Mouse (Mus musculus) spleen, adult 2 months (tissue): ENCODE data around the gene Cyct. TPM values are rescaled to one million over a fixed set of nuclear protein-coding genes. Genes with fewer than 3 reads are reported as not detected.

ENCODE experiments used
- DNase-seq, 2 experiments: peaks; one replicate each; pipeline versions ENCODE4 v3.0.0 to v3.0.0-alpha.2; 2012 to 2021; ENCODE audit warnings: low spot score in 2 of 2, low read depth in 1 of 2
- H3K27ac ChIP-seq: fragments of 200-500 bp; 2 replicates; pipeline ENCODE4 v1.5.1; 2012; ENCODE audit warnings: low read length, inconsistent platforms; ENCODE audit not compliant: insufficient read depth
- H3K27me3 ChIP-seq: fragments of 200-500 bp; 2 replicates; pipeline ENCODE4 v1.6.1; 2012; ENCODE audit warnings: mild to moderate bottlenecking, moderate library complexity, low read length, inconsistent platforms; ENCODE audit not compliant: control insufficient read depth, insufficient read depth
- H3K36me3 ChIP-seq: fragments of 200-500 bp; 2 replicates; pipeline ENCODE4 v1.6.1; 2012; ENCODE audit warnings: mild to moderate bottlenecking, low read length, inconsistent platforms; ENCODE audit not compliant: control insufficient read depth, insufficient read depth
- H3K4me1 ChIP-seq: fragments of 200-500 bp; 2 replicates; pipeline ENCODE4 v1.6.1; 2011; ENCODE audit warnings: inconsistent platforms; ENCODE audit not compliant: control insufficient read depth, insufficient read depth, insufficient read length
- H3K4me3 ChIP-seq: fragments of 200-500 bp; 2 replicates; pipeline ENCODE4 v1.5.1; 2011; ENCODE audit warnings: mild to moderate bottlenecking, inconsistent platforms; ENCODE audit not compliant: insufficient read depth, insufficient read length; ENCODE audit errors: extremely low read depth
- CTCF ChIP-seq: fragments of 200-500 bp; IDR thresholded peaks from 2 replicates; pipeline ENCODE4 v1.5.1; 2011; ENCODE audit warnings: mild to moderate bottlenecking, inconsistent platforms; ENCODE audit not compliant: insufficient read depth, insufficient read length, insufficient replicate concordance; ENCODE audit errors: extremely low read depth
- POLR2A ChIP-seq: fragments of 200-500 bp; IDR thresholded peaks from 2 replicates; pipeline ENCODE4 v1.6.1; 2011; ENCODE audit warnings: low read depth, low read length, inconsistent platforms
- WGBS: fragments of 180-500 bp; shearing (Covaris S2); methylation state at CpG from one replicate; pipeline ENCODE4 v1.1.7; 2018; 5-methylcytosine and 5-hydroxymethylcytosine counted together
- polyA plus RNA-seq: library from polyadenylated mRNA; depleted of rRNA; stranded (reverse); fragments of >200 nt; gene quantifications from 2 replicates; pipeline ENCODE4 v1.2.3, GENCODE M21; 2012; rRNA removed

The Cyct gene
- not detected in 2 replicates for polyA plus RNA-seq

DNA sequence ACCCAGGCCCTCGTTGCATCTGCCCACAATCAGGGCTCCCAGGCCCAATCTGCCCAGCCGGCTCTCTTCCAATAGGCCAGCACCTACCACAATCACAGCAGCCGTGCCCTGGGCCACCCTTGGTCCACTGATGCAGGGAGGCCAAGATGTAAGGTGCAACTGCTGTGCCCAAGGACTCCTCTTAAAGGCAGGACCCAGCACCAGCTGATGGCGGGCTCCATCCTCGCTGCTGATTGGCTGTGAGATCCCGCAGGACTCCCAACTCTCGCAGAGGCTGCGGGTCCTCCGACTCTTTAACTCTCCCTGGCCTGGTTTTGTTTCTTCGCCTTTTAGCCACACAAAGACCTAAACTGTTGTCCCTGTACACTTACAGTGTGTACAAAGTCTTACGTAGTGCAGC is at the start of gene Cyct:
Gene Cyct (minus strand): TSS at position 225 of the 400 bp plus-strand sequence.
- Histone ChIP-seq H3K4me3 (no peak within 1 kb of the TSS), H3K4me1 (no peaks in the 10 kb centered on the region), H3K27me3 (no peaks in the 10 kb centered on the region), H3K36me3 (no peaks in the 10 kb centered on the region), H3K27ac (no peak within 1 kb of the TSS)
- DNase-seq = no peak
- 85% methylated on average over 11 of the region's 11 CpGs for WGBS
- TF ChIP-seq POLR2A = no peak
- no peak for TF ChIP-seq CTCF

DNA sequence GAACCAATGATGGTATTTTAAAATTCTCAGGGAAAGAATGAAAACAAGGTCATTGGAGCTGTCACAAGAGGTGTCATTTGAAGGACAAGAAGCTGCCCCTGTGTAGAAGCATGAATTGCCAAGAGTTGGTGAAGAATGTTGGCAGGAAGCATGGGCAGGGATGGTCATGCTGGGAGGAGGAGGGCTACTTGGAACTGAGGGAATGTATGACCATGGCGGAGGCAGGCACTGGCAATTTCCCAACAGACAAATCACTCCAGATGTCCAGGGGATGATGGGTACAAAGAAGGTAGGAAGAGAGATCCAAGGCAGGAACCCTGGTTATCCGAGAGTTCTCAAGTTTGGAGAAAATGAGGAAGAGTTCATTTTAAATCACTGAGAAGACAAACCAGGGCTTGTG is 49.7 kb upstream of the Cyct start:
- Histone ChIP-seq H3K27ac (no peak overlapping the region), H3K27me3 (peaks cover 17% of the 10 kb centered on the region), H3K4me3 (no peak overlapping the region), H3K4me1 (peaks cover 12% of the 10 kb centered on the region; the same call in 1 of the 2 replicates), H3K36me3 (no peaks in the 10 kb centered on the region)
- WGBS = 91% methylated on average over 2 of the region's 2 CpGs
- no peak for DNase-seq
- TF ChIP-seq CTCF = no peak
- TF ChIP-seq POLR2A = no peak

DNA sequence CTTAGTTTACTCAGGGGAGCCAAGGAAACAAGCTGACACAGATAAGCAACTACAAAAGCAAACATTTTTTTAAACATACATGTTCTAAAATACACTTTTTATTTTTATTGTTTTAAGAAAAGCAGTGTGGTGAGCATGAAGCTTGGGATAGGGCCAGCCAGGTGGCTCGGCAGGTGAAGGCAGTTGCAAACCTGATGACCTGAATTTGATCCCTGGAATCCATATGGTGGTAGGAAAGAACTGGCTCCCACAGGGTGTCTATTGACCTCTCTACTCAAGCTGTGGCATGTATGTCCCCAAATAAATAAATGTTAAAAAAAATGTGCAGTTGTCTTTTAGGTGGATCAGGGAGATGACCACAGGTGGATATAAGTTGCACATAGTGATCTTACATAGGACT is 49.3 kb upstream of the Cyct start:
- no peak for DNase-seq
- Histone ChIP-seq H3K36me3 (no peaks in the 10 kb centered on the region), H3K27ac (no peak overlapping the region), H3K4me3 (no peak overlapping the region), H3K27me3 (peaks cover 17% of the 10 kb centered on the region), H3K4me1 (peaks cover 12% of the 10 kb centered on the region; the same call in 1 of the 2 replicates)
- TF ChIP-seq POLR2A (no peak), CTCF (no peak)
- 85% methylated on average over 1 of the region's 1 CpGs for WGBS

GRCm38 (mm10) chr2:76406937-76407441 is 46.7 kb upstream of the Cyct start:
- peak in 1 of 2 experiments; percentile 6 for DNase-seq
- no peak overlapping the region for H3K27ac ChIP-seq
- peak overlapping the region; percentile 55; the same call in 1 of the 2 replicates for H3K4me3 ChIP-seq
- TF ChIP-seq CTCF (no peak), POLR2A (no peak)
- H3K27me3 ChIP-seq = peaks cover 17% of the 10 kb centered on the region
- 2% methylated on average over 49 of the region's 49 CpGs for WGBS
- H3K4me1 ChIP-seq = peaks cover 12% of the 10 kb centered on the region; the same call in 1 of the 2 replicates
- H3K36me3 ChIP-seq = no peaks in the 10 kb centered on the region

- Histone ChIP-seq H3K27ac (no peak within 1 kb of the TSS), H3K4me1 (peaks cover 12% of the 10 kb centered on the region; the same call in 1 of the 2 replicates), H3K36me3 (no peaks in the 10 kb centered on the region), H3K27me3 (peaks cover 17% of the 10 kb centered on the region), H3K4me3 (peak within 1 kb of the TSS; percentile 55)
- WGBS = 2% methylated on average over 67 of the region's 89 CpGs
- TF ChIP-seq CTCF = no peak
- TF ChIP-seq POLR2A = no peak
- DNase-seq = peak in 1 of 2 experiments; percentile 5
Measured at GRCm38 (mm10) chr2:76406151-76406936, 46.1 kb upstream of the Cyct start, which contains the start of gene Osbpl6. Gene Osbpl6, plus strand, starts transcription at chr2:76406508.

- no peak overlapping the region for H3K27ac ChIP-seq
- H3K36me3 ChIP-seq = no peaks in the 10 kb centered on the region
- WGBS = 10% methylated on average over 15 of the region's 15 CpGs
- H3K4me1 ChIP-seq = peaks cover 12% of the 10 kb centered on the region; the same call in 1 of the 2 replicates
- no peak for TF ChIP-seq CTCF
- TF ChIP-seq POLR2A = no peak
- no peak overlapping the region for H3K4me3 ChIP-seq
- DNase-seq = no peak
- H3K27me3 ChIP-seq = peaks cover 17% of the 10 kb centered on the region
Measured at GRCm38 (mm10) chr2:76405596-76406150, 45.4 kb upstream of the Cyct start.
